Mouse (Mus musculus) embryonic fibroblast, embryonic 13.5 days (primary cell): ENCODE measurements around the gene Csmd2. TPM values are rescaled to one million over a fixed set of nuclear protein-coding genes. Genes with fewer than 3 reads are reported as not detected.

Source experiments
- H3K27ac ChIP-seq: 2 replicates; pipeline ENCODE4 v1.5.1; 2012; ENCODE audit warnings: low read length, control low read depth, inconsistent platforms; ENCODE audit not compliant: insufficient read depth
- H3K4me1 ChIP-seq: 2 replicates; pipeline ENCODE4 v1.6.1; 2011; ENCODE audit warnings: low read length; ENCODE audit not compliant: control insufficient read depth, insufficient read depth
- H3K4me3 ChIP-seq: 2 replicates; pipeline ENCODE4 v1.5.1; 2011; ENCODE audit warnings: mild to moderate bottlenecking, control low read depth, low read length; ENCODE audit not compliant: insufficient read depth
- CTCF ChIP-seq: IDR thresholded peaks from 2 replicates; pipeline ENCODE4 v1.5.1; 2011; ENCODE audit warnings: mild to moderate bottlenecking, control low read depth, low read length, moderate library complexity, borderline replicate concordance; ENCODE audit not compliant: insufficient read depth
- POLR2A ChIP-seq: IDR thresholded peaks from 2 replicates; pipeline ENCODE4 v1.6.1; 2011; ENCODE audit warnings: low read depth, mild to moderate bottlenecking, control low read depth, low read length, moderate library complexity
- polyA plus RNA-seq: library from polyadenylated mRNA; stranded (reverse); fragments of >200 nt; gene quantifications from 2 replicates; pipeline ENCODE4 v1.2.4, GENCODE M21; 2011; ENCODE audit warnings: low read depth; ENCODE audit not compliant: missing spikeins, insufficient read length

Gene Csmd2
- polyA plus RNA-seq = 0.17 and 0.33 TPM in 2 replicates

- TF ChIP-seq POLR2A (no peak), CTCF (no peak)
- no peak within 1 kb of the TSS for H3K27ac ChIP-seq
- no peaks in the 10 kb centered on the region for H3K4me1 ChIP-seq
- 0 out of 2 replicates have a peak within 1 kb of the TSS, but pooled peaks have one; percentile 4 for H3K4me3 ChIP-seq
Observed at GRCm38 (mm10) chr4:127987784-127988455, at the start of gene Csmd2. Gene Csmd2 (plus strand): TSS chr4:127987857.

- H3K27ac ChIP-seq = no peak overlapping the region
- H3K4me1 ChIP-seq = no peaks in the 10 kb centered on the region
- no peak overlapping the region for H3K4me3 ChIP-seq
- TF ChIP-seq POLR2A (no peak), CTCF (no peak)
Observed at GRCm38 (mm10) chr4:127947696-127948095, 40.0 kb upstream of the Csmd2 start.

- Histone ChIP-seq H3K4me3 (no peak overlapping the region), H3K27ac (no peak overlapping the region), H3K4me1 (no peaks in the 10 kb centered on the region)
- no peak for TF ChIP-seq POLR2A
- no peak for TF ChIP-seq CTCF
Observed at GRCm38 (mm10) chr4:127953006-127953710, 34.5 kb upstream of the Csmd2 start.

- TF ChIP-seq CTCF (no peak), POLR2A (no peak)
Observed at GRCm38 (mm10) chr4:127969101-127969500, 18.6 kb upstream of the Csmd2 start.

GRCm38 (mm10) chr4:127970018-127970421, 17.6 kb upstream of the Csmd2 start:
- no peak for TF ChIP-seq CTCF
- no peak for TF ChIP-seq POLR2A
- no peaks in the 10 kb centered on the region for H3K4me1 ChIP-seq
- H3K27ac ChIP-seq = no peak overlapping the region
- H3K4me3 ChIP-seq = no peak overlapping the region

More at GRCm38 (mm10) chr4:127969101-127969500, 18.6 kb upstream of the Csmd2 start:
- H3K27ac ChIP-seq = no peak overlapping the region
- H3K4me3 ChIP-seq = no peak overlapping the region
- H3K4me1 ChIP-seq = no peaks in the 10 kb centered on the region

GRCm38 (mm10) chr4:127970901-127971868, 16.5 kb upstream of the Csmd2 start, which contains the start of gene CK137956:
Gene CK137956 (minus strand): TSS chr4:127970951.
- H3K4me1 ChIP-seq = no peaks in the 10 kb centered on the region
- H3K27ac ChIP-seq = no peak within 1 kb of the TSS
- H3K4me3 ChIP-seq = no peak within 1 kb of the TSS
- TF ChIP-seq CTCF (no peak), POLR2A (no peak)

- Histone ChIP-seq H3K4me1 (no peaks in the 10 kb centered on the region), H3K27ac (no peak overlapping the region), H3K4me3 (no peak overlapping the region)
- TF ChIP-seq POLR2A (no peak), CTCF (no peak)
Observed at GRCm38 (mm10) chr4:127972976-127973375, 14.7 kb upstream of the Csmd2 start.

GRCm38 (mm10) chr4:127981125-127981524, 6.5 kb upstream of the Csmd2 start:
- Histone ChIP-seq H3K27ac (no peak overlapping the region), H3K4me3 (no peak overlapping the region), H3K4me1 (no peaks in the 10 kb centered on the region)
- TF ChIP-seq POLR2A = no peak
- no peak for TF ChIP-seq CTCF

- no peak overlapping the region for H3K4me3 ChIP-seq
- H3K4me1 ChIP-seq = no peaks in the 10 kb centered on the region
- TF ChIP-seq CTCF = no peak
- TF ChIP-seq POLR2A = no peak
- no peak overlapping the region for H3K27ac ChIP-seq
Observed at GRCm38 (mm10) chr4:127984426-127984825, 3.2 kb upstream of the Csmd2 start.
